Mouse (Mus musculus): ENCODE measurements around the gene Ciita.

Gene Ciita

GRCm38 (mm10) chr16:10474956-10475355 lies 4.9 kb upstream of the Ciita start:
- DNase-seq = peak; percentile 68 to 77

GRCm38 (mm10) chr16:10475919-10476318 lies 3.9 kb upstream of the Ciita start:
- DNase-seq = no peak

GRCm38 (mm10) chr16:10482343-10482742 lies 2.5 kb downstream of the Ciita start:
- DNase-seq = no peak

- DNase-seq = no peak
These were observed 7.1 kb downstream of the Ciita start for GRCm38 (mm10) chr16:10486993-10487392.

- no peak for DNase-seq
These were observed 8.1 kb downstream of the Ciita start for GRCm38 (mm10) chr16:10487895-10488493.

GRCm38 (mm10) chr16:10488769-10489481 lies 9.1 kb downstream of the Ciita start:
- DNase-seq = no peak

GRCm38 (mm10) chr16:10489483-10489882 lies 9.6 kb downstream of the Ciita start:
- peak; percentile 29 to 35 for DNase-seq

- DNase-seq = no peak
These were observed 10.1 kb downstream of the Ciita start for GRCm38 (mm10) chr16:10489904-10490457.

GRCm38 (mm10) chr16:10490503-10491150 lies 10.8 kb downstream of the Ciita start:
- no peak for DNase-seq

GRCm38 (mm10) chr16:10491716-10492115 lies 11.9 kb downstream of the Ciita start:
- DNase-seq = no peak

- DNase-seq = no peak
These were observed 12.7 kb downstream of the Ciita start for GRCm38 (mm10) chr16:10492587-10492986.

GRCm38 (mm10) chr16:10495824-10496298 lies 16.0 kb downstream of the Ciita start:
- DNase-seq = no peak

- peak in 1 of 2 experiments; percentile 19 for DNase-seq
These were observed 18.3 kb downstream of the Ciita start for GRCm38 (mm10) chr16:10498096-10498602.

- DNase-seq = no peak
These were observed 19.3 kb downstream of the Ciita start for GRCm38 (mm10) chr16:10499122-10499521.

- peak in 1 of 2 experiments; percentile 17 for DNase-seq
These were observed 22.0 kb downstream of the Ciita start for GRCm38 (mm10) chr16:10501865-10502264.

- DNase-seq = no peak
These were observed 23.2 kb downstream of the Ciita start for GRCm38 (mm10) chr16:10503058-10503457.

GRCm38 (mm10) chr16:10507445-10507844 lies 27.6 kb downstream of the Ciita start:
- no peak for DNase-seq

- no peak for DNase-seq
These were observed 28.8 kb downstream of the Ciita start for GRCm38 (mm10) chr16:10508691-10509090.

- DNase-seq = no peak
These were observed 30.7 kb downstream of the Ciita start for GRCm38 (mm10) chr16:10510477-10511133.

GRCm38 (mm10) chr16:10511134-10511520 lies 31.3 kb downstream of the Ciita start:
- no peak for DNase-seq

GRCm38 (mm10) chr16:10515953-10516572 lies 36.2 kb downstream of the Ciita start:
- peak in 1 of 2 experiments; percentile 13 for DNase-seq

GRCm38 (mm10) chr16:10518030-10518429 lies 38.2 kb downstream of the Ciita start:
- peak in 1 of 2 experiments; percentile 24 for DNase-seq

All from lung, adult 18-20 months (tissue).